Mouse (Mus musculus): ENCODE measurements around the gene Notch1.

- TF ChIP-seq CTCF (IDR thresholded peaks at IDR 0.05) (no peak), EP300 (IDR thresholded peaks at IDR 0.05) (no peak)
Observed at GRCm38 (mm10) chr2:26482824-26483223, 33.6 kb downstream of the Notch1 start.

Data from lung, postnatal 0 days (tissue).